Mouse (Mus musculus) midbrain, embryonic 14.5 days (tissue): ENCODE data around the gene Tfrc. TPM values are rescaled to one million over a fixed set of nuclear protein-coding genes. Genes with fewer than 3 reads are reported as not detected.

Experiments used
- ATAC-seq: fragments of 200-750 bp; cut with Nextera tagmentation; 2 replicates; pipeline ENCODE4 v1.8.0; 2017; ENCODE audit warnings: moderate number of reproducible peaks, moderate library complexity; ENCODE audit not compliant: low FRiP score, low TSS enrichment
- DNase-seq: peaks from one replicate; pipeline ENCODE4 v3.0.0-alpha.2; 2015
- H3K27ac ChIP-seq: fragments of 300-500 bp; sonication (generic); replicated peaks from 2 replicates; pipeline ENCODE4 v1.5.1; 2014; ENCODE audit warnings: mild to moderate bottlenecking, low read depth, low read length, moderate library complexity
- H3K27me3 ChIP-seq: fragments of 300-500 bp; sonication (generic); 2 replicates; pipeline ENCODE4 v1.6.1; 2014; ENCODE audit warnings: low read length, control low read depth, mixed read lengths; ENCODE audit not compliant: control insufficient read depth, insufficient read depth
- H3K36me3 ChIP-seq: fragments of 300-500 bp; sonication (generic); 2 replicates; pipeline ENCODE4 v1.6.1; 2014; ENCODE audit warnings: low read length, control low read depth; ENCODE audit not compliant: control insufficient read depth, insufficient read depth
- H3K4me1 ChIP-seq: fragments of 300-500 bp; sonication (generic); 2 replicates; pipeline ENCODE4 v1.6.1; 2014; ENCODE audit warnings: mild to moderate bottlenecking, antibody characterized with exemption, low read length, control low read depth; ENCODE audit not compliant: control insufficient read depth, insufficient read depth
- H3K4me2 ChIP-seq: fragments of 300-500 bp; sonication (generic); 2 replicates; pipeline ENCODE4 v1.6.1; 2014; ENCODE audit warnings: mild to moderate bottlenecking, low read length, moderate library complexity
- H3K4me3 ChIP-seq: fragments of 300-500 bp; sonication (generic); replicated peaks from 2 replicates; pipeline ENCODE4 v1.5.1; 2014; ENCODE audit warnings: low read depth, low read length
- H3K9ac ChIP-seq: fragments of 300-500 bp; sonication (generic); replicated peaks from 2 replicates; pipeline ENCODE4 v1.6.1; 2014; ENCODE audit warnings: mild to moderate bottlenecking, low read length, moderate library complexity
- H3K9me3 ChIP-seq: fragments of 300-500 bp; sonication (generic); 2 replicates; pipeline ENCODE4 v1.6.1; 2016; ENCODE audit warnings: low read length, control low read depth, mixed read lengths; ENCODE audit not compliant: control insufficient read depth
- WGBS: fragments of 180-500 bp; shearing (Covaris S2); extraction: QIAGEN DNeasy Blood & Tissue Kit; methylation state at CpG from one replicate; pipeline ENCODE4 v1.1.7; 2014; 5-methylcytosine and 5-hydroxymethylcytosine counted together
- polyA plus RNA-seq: library from polyadenylated mRNA; unstranded; fragments of >200 nt; fragmentation: Nextera tagmentation; extraction: Ambion mirVana; gene quantifications from 2 replicates; pipeline ENCODE4 v1.2.1, GENCODE M21; 2014

The Tfrc gene
- 31.8 and 69.8 TPM in 2 replicates for polyA plus RNA-seq

GRCm38 (mm10) chr16:32608712-32609400, at the start of gene Tfrc:
TSS of gene Tfrc (plus strand) at chr16:32608920.
- H3K4me1 ChIP-seq: peaks cover 17% of the 10 kb centered on the region
- H3K27me3 ChIP-seq: no peaks in the 10 kb centered on the region
- ATAC-seq (peak; percentile 99), DNase-seq (peak; percentile 100)
- peak within 1 kb of the TSS; percentile 93 for H3K27ac ChIP-seq
- H3K4me2 ChIP-seq: peak within 1 kb of the TSS; percentile 60
- H3K36me3 ChIP-seq: peaks cover under 1% of the 10 kb centered on the region; the same call in 1 of the 2 replicates
- H3K9me3 ChIP-seq: no peaks in the 10 kb centered on the region
- peak within 1 kb of the TSS; percentile 74 for H3K4me3 ChIP-seq
- H3K9ac ChIP-seq: peak within 1 kb of the TSS; percentile 85
- WGBS: under 1% methylated on average over 73 of the region's 73 CpGs

- H3K9ac ChIP-seq: no peak overlapping the region
- ATAC-seq (no peak), DNase-seq (no peak)
- H3K27me3 ChIP-seq: no peaks in the 10 kb centered on the region
- H3K27ac ChIP-seq: no peak overlapping the region
- no peaks in the 10 kb centered on the region for H3K4me1 ChIP-seq
- no peaks in the 10 kb centered on the region for H3K9me3 ChIP-seq
- 74% methylated on average over 4 of the region's 4 CpGs for WGBS
- H3K36me3 ChIP-seq: no peaks in the 10 kb centered on the region
- H3K4me2 ChIP-seq: no peak overlapping the region
- H3K4me3 ChIP-seq: no peak overlapping the region
Observed at GRCm38 (mm10) chr16:32559493-32559892, 49.2 kb upstream of the Tfrc start.

- Histone ChIP-seq H3K4me1 (no peaks in the 10 kb centered on the region), H3K9me3 (no peaks in the 10 kb centered on the region), H3K4me2 (no peak overlapping the region), H3K27ac (no peak overlapping the region), H3K27me3 (no peaks in the 10 kb centered on the region), H3K36me3 (no peaks in the 10 kb centered on the region), H3K4me3 (no peak overlapping the region), H3K9ac (no peak overlapping the region)
- DNase-seq (no peak), ATAC-seq (no peak)
- 82% methylated on average over 5 of the region's 5 CpGs for WGBS
Observed at GRCm38 (mm10) chr16:32563056-32563793, 45.5 kb upstream of the Tfrc start.

GRCm38 (mm10) chr16:32567282-32567681, 41.4 kb upstream of the Tfrc start:
- Histone ChIP-seq H3K4me1 (no peaks in the 10 kb centered on the region), H3K27ac (no peak overlapping the region), H3K4me3 (no peak overlapping the region), H3K36me3 (no peaks in the 10 kb centered on the region), H3K27me3 (no peaks in the 10 kb centered on the region), H3K9ac (no peak overlapping the region), H3K4me2 (no peak overlapping the region), H3K9me3 (no peaks in the 10 kb centered on the region)
- no peak for ATAC-seq
- WGBS: 69% methylated on average over 4 of the region's 4 CpGs
- peak; percentile 5 for DNase-seq

GRCm38 (mm10) chr16:32568401-32568800, 40.3 kb upstream of the Tfrc start:
- no peak for DNase-seq
- WGBS: 74% methylated on average over 6 of the region's 6 CpGs
- no peak overlapping the region for H3K27ac ChIP-seq

GRCm38 (mm10) chr16:32570042-32570441, 38.7 kb upstream of the Tfrc start:
- WGBS: 95% methylated on average over 3 of the region's 3 CpGs
- no peak overlapping the region for H3K9ac ChIP-seq

More at GRCm38 (mm10) chr16:32568401-32568800, 40.3 kb upstream of the Tfrc start:
- Histone ChIP-seq H3K4me2 (no peak overlapping the region), H3K4me3 (no peak overlapping the region), H3K9ac (no peak overlapping the region), H3K36me3 (no peaks in the 10 kb centered on the region), H3K27me3 (no peaks in the 10 kb centered on the region), H3K4me1 (no peaks in the 10 kb centered on the region), H3K9me3 (no peaks in the 10 kb centered on the region)
- no peak for ATAC-seq

GRCm38 (mm10) chr16:32572528-32572927, 36.2 kb upstream of the Tfrc start:
- Histone ChIP-seq H3K9ac (no peak overlapping the region), H3K4me1 (no peaks in the 10 kb centered on the region)
- ATAC-seq: no peak

More at GRCm38 (mm10) chr16:32570042-32570441, 38.7 kb upstream of the Tfrc start:
- no peaks in the 10 kb centered on the region for H3K36me3 ChIP-seq
- no peak for DNase-seq
- no peak overlapping the region for H3K27ac ChIP-seq
- no peaks in the 10 kb centered on the region for H3K27me3 ChIP-seq
- no peak for ATAC-seq
- no peak overlapping the region for H3K4me2 ChIP-seq
- no peak overlapping the region for H3K4me3 ChIP-seq
- no peaks in the 10 kb centered on the region for H3K4me1 ChIP-seq
- H3K9me3 ChIP-seq: no peaks in the 10 kb centered on the region

GRCm38 (mm10) chr16:32586482-32586881, 22.2 kb upstream of the Tfrc start:
- ATAC-seq (no peak), DNase-seq (no peak)
- no peak overlapping the region for H3K9ac ChIP-seq
- H3K36me3 ChIP-seq: no peaks in the 10 kb centered on the region
- H3K9me3 ChIP-seq: no peaks in the 10 kb centered on the region
- WGBS: 89% methylated on average over 4 of the region's 4 CpGs
- H3K4me2 ChIP-seq: no peak overlapping the region
- H3K4me3 ChIP-seq: no peak overlapping the region
- H3K27ac ChIP-seq: no peak overlapping the region
- H3K4me1 ChIP-seq: no peaks in the 10 kb centered on the region
- no peaks in the 10 kb centered on the region for H3K27me3 ChIP-seq

More at GRCm38 (mm10) chr16:32572528-32572927, 36.2 kb upstream of the Tfrc start:
- DNase-seq: no peak
- Histone ChIP-seq H3K36me3 (no peaks in the 10 kb centered on the region), H3K27ac (no peak overlapping the region), H3K4me3 (no peak overlapping the region), H3K9me3 (no peaks in the 10 kb centered on the region), H3K4me2 (no peak overlapping the region), H3K27me3 (no peaks in the 10 kb centered on the region)
- 81% methylated on average over 4 of the region's 4 CpGs for WGBS
